Mouse (Mus musculus) MN1 (cell line): ENCODE results near the gene Pde8a.

ENCODE experiments used
- DNase-seq: peaks from one replicate; pipeline ENCODE4 v3.0.0-alpha.2; 2016; ENCODE audit warnings: low spot score

Pde8a gene

GRCm38 (mm10) chr7:81336432-81336786, 123.0 kb downstream of the Pde8a start:
- DNase-seq, result peak; percentile 59

- DNase-seq, result no peak
Observed at GRCm38 (mm10) chr7:81337785-81338521, 124.6 kb downstream of the Pde8a start.

GRCm38 (mm10) chr7:81338522-81338873, 125.1 kb downstream of the Pde8a start:
- no peak for DNase-seq

- DNase-seq, result peak; percentile 53
Observed at GRCm38 (mm10) chr7:81339783-81340182, 126.4 kb downstream of the Pde8a start.

GRCm38 (mm10) chr7:81341563-81341962, 128.2 kb downstream of the Pde8a start:
- peak; percentile 67 for DNase-seq

GRCm38 (mm10) chr7:81342356-81343094, 129.1 kb downstream of the Pde8a start:
- DNase-seq, result no peak

- peak; percentile 35 for DNase-seq
Observed at GRCm38 (mm10) chr7:81343316-81343715, 129.9 kb downstream of the Pde8a start.

GRCm38 (mm10) chr7:81343831-81344230, 130.4 kb downstream of the Pde8a start:
- peak; percentile 25 for DNase-seq

- DNase-seq, result peak; percentile 96
Observed at GRCm38 (mm10) chr7:81344544-81345446, 131.4 kb downstream of the Pde8a start, which contains the start of gene Rps17. Gene Rps17, minus strand, starts transcription at chr7:81345254.

- no peak for DNase-seq
Observed at GRCm38 (mm10) chr7:81345447-81346170, 132.2 kb downstream of the Pde8a start.

- no peak for DNase-seq
Observed at GRCm38 (mm10) chr7:81348206-81348605, 134.8 kb downstream of the Pde8a start.

- DNase-seq, result no peak
Observed at GRCm38 (mm10) chr7:81351826-81352225, 138.4 kb downstream of the Pde8a start.

GRCm38 (mm10) chr7:81355746-81356145, 142.3 kb downstream of the Pde8a start:
- no peak for DNase-seq

- no peak for DNase-seq
Observed at GRCm38 (mm10) chr7:81356360-81356759, 143.0 kb downstream of the Pde8a start.

- no peak for DNase-seq
Observed at GRCm38 (mm10) chr7:81356975-81357374, 143.6 kb downstream of the Pde8a start.

GRCm38 (mm10) chr7:81367946-81368345, 154.6 kb downstream of the Pde8a start:
- no peak for DNase-seq

- no peak for DNase-seq
Observed at GRCm38 (mm10) chr7:81369724-81370123, 156.3 kb downstream of the Pde8a start.

GRCm38 (mm10) chr7:81371811-81372210, 158.4 kb downstream of the Pde8a start:
- no peak for DNase-seq

- peak; percentile 77 for DNase-seq
Observed at GRCm38 (mm10) chr7:81372337-81372920, 159.0 kb downstream of the Pde8a start.

GRCm38 (mm10) chr7:81379363-81379762, 166.0 kb downstream of the Pde8a start:
- DNase-seq, result no peak
